Mouse (Mus musculus): ENCODE measurements at regions not wholly inside any gene's neighbourhood (a gene's known extent, or its start where the extent isn't known, plus 50 kb on each side); places are given as distances from the start of the nearest gene placed in this dataset.
A peak's percentile ranks its signal among the peaks of the same experiment; 100 is the strongest.

DNA sequence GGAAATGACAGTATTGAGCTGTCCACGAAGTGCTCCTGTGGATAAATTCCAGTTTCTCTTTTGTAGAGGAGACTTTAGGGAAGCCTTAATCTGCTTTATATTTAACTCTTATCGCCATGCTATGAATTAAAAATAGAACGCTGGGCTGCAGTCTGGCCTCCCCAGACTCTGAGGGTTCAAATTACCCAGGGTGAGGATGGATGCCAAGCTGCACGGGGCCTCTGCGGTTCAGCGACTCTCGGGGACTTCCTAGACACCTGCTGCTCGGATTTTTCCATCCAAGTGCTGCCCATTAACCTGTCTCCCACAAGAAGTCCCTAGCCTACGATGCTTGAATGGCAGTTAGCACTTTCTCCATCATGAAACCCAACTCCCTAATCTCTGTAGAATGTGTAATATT lies 189.3 kb upstream of the Jade1 start:
- H3K9ac ChIP-seq (replicated peaks; ENCODE audit: low read depth, low read length): no peak overlapping the region
- no peak overlapping the region for H3K27ac ChIP-seq (ENCODE audit: low read depth, low read length)
- ATAC-seq (ENCODE audit: low read depth): no peak
- no peaks in the 10 kb centered on the region for H3K4me1 ChIP-seq (ENCODE audit: control insufficient read depth, insufficient read depth, low read length)
- H3K36me3 ChIP-seq (ENCODE audit: control insufficient read depth, insufficient read depth, low read length): no peaks in the 10 kb centered on the region
- no peaks in the 10 kb centered on the region for H3K9me3 ChIP-seq (ENCODE audit: control insufficient read depth, low read length)
- no peak overlapping the region for H3K4me2 ChIP-seq (ENCODE audit: low read depth, low read length)
- no peaks in the 10 kb centered on the region for H3K27me3 ChIP-seq (ENCODE audit: control insufficient read depth, insufficient read depth, low read length)
- H3K4me3 ChIP-seq (ENCODE audit: low read depth, low read length): no peak overlapping the region
- 65% methylated on average over 9 of the region's 9 CpGs for WGBS

GRCm38 (mm10) chr3:41365145-41365830 lies 190.2 kb upstream of the Jade1 start:
- Histone ChIP-seq H3K27ac (ENCODE audit: low read depth, low read length) (no peak overlapping the region), H3K4me2 (ENCODE audit: low read depth, low read length) (no peak overlapping the region), H3K36me3 (ENCODE audit: control insufficient read depth, insufficient read depth, low read length) (no peaks in the 10 kb centered on the region), H3K4me3 (ENCODE audit: low read depth, low read length) (no peak overlapping the region), H3K9me3 (ENCODE audit: control insufficient read depth, low read length) (no peaks in the 10 kb centered on the region), H3K27me3 (ENCODE audit: control insufficient read depth, insufficient read depth, low read length) (no peaks in the 10 kb centered on the region), H3K9ac (replicated peaks; ENCODE audit: low read depth, low read length) (no peak overlapping the region), H3K4me1 (ENCODE audit: control insufficient read depth, insufficient read depth, low read length) (no peaks in the 10 kb centered on the region)
- WGBS: 84% methylated on average over 8 of the region's 8 CpGs
- no peak for ATAC-seq (ENCODE audit: low read depth)

DNA sequence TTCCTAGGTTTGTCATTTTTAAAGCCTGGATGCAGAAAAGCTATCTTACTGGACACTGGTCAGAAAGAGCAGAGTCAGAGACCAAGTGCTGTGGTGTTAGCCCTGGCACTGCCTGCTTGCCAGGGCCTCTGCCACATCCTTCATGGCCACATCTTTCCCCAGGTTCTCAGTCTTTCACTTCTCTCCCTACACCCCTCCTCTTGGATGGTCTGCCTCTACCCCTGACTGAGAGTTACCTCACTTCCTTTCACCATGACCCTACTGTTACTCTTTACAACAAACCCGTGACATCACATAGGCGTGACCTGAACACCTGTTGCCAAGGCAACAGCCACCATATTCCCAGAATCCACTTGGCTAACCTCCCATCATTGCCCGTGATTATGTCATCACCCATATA lies 191.6 kb upstream of the Jade1 start:
- H3K27ac ChIP-seq (ENCODE audit: low read depth, low read length): no peak overlapping the region
- 87% methylated on average over 3 of the region's 3 CpGs for WGBS
- no peaks in the 10 kb centered on the region for H3K36me3 ChIP-seq (ENCODE audit: control insufficient read depth, insufficient read depth, low read length)
- H3K9ac ChIP-seq (replicated peaks; ENCODE audit: low read depth, low read length): no peak overlapping the region
- ATAC-seq (ENCODE audit: low read depth): 0 out of 2 replicates have a peak, but pooled peaks have one; percentile 24
- H3K4me1 ChIP-seq (ENCODE audit: control insufficient read depth, insufficient read depth, low read length): no peaks in the 10 kb centered on the region
- H3K4me3 ChIP-seq (ENCODE audit: low read depth, low read length): no peak overlapping the region
- no peaks in the 10 kb centered on the region for H3K9me3 ChIP-seq (ENCODE audit: control insufficient read depth, low read length)
- H3K27me3 ChIP-seq (ENCODE audit: control insufficient read depth, insufficient read depth, low read length): no peaks in the 10 kb centered on the region
- no peak overlapping the region for H3K4me2 ChIP-seq (ENCODE audit: low read depth, low read length)

- no peaks in the 10 kb centered on the region for H3K27me3 ChIP-seq (ENCODE audit: control insufficient read depth, insufficient read depth, low read length)
- ATAC-seq (ENCODE audit: low read depth): peak; percentile 49; the same call in 1 of the 2 replicates
- H3K4me3 ChIP-seq (ENCODE audit: low read depth, low read length): no peak overlapping the region
- no peak overlapping the region for H3K27ac ChIP-seq (ENCODE audit: low read depth, low read length)
- no peaks in the 10 kb centered on the region for H3K4me1 ChIP-seq (ENCODE audit: control insufficient read depth, insufficient read depth, low read length)
- no peaks in the 10 kb centered on the region for H3K36me3 ChIP-seq (ENCODE audit: control insufficient read depth, insufficient read depth, low read length)
- H3K9ac ChIP-seq (replicated peaks; ENCODE audit: low read depth, low read length): no peak overlapping the region
- WGBS: 73% methylated on average over 5 of the region's 5 CpGs
- H3K9me3 ChIP-seq (ENCODE audit: control insufficient read depth, low read length): no peaks in the 10 kb centered on the region
- no peak overlapping the region for H3K4me2 ChIP-seq (ENCODE audit: low read depth, low read length)
Observed at GRCm38 (mm10) chr3:41360231-41360630, 195.3 kb upstream of the Jade1 start.

DNA sequence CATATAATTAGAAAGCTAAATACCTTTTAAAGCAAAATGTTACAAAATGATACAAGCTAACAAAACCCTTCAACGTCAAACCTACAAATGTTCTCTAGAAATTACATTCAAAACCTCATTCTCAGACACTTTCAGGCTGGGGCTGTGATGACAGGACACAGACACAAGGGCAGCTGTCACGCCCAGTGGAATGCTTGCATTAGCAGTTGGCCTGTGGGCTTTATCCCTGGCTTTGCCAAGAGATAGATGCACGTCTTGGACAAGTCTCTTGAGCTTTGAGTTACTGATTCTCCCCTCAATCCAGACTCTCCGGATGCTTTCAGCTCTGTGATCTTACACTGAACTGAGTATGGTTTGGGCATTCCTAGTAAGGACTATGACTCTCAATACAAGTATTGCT lies 196.1 kb upstream of the Jade1 start:
- H3K9me3 ChIP-seq (ENCODE audit: control insufficient read depth, low read length): no peaks in the 10 kb centered on the region
- no peak for ATAC-seq (ENCODE audit: low read depth)
- H3K4me3 ChIP-seq (ENCODE audit: low read depth, low read length): no peak overlapping the region
- H3K36me3 ChIP-seq (ENCODE audit: control insufficient read depth, insufficient read depth, low read length): no peaks in the 10 kb centered on the region
- no peak overlapping the region for H3K27ac ChIP-seq (ENCODE audit: low read depth, low read length)
- no peak overlapping the region for H3K9ac ChIP-seq (replicated peaks; ENCODE audit: low read depth, low read length)
- no peaks in the 10 kb centered on the region for H3K4me1 ChIP-seq (ENCODE audit: control insufficient read depth, insufficient read depth, low read length)
- WGBS: 84% methylated on average over 4 of the region's 4 CpGs
- H3K27me3 ChIP-seq (ENCODE audit: control insufficient read depth, insufficient read depth, low read length): no peaks in the 10 kb centered on the region
- no peak overlapping the region for H3K4me2 ChIP-seq (ENCODE audit: low read depth, low read length)

DNA sequence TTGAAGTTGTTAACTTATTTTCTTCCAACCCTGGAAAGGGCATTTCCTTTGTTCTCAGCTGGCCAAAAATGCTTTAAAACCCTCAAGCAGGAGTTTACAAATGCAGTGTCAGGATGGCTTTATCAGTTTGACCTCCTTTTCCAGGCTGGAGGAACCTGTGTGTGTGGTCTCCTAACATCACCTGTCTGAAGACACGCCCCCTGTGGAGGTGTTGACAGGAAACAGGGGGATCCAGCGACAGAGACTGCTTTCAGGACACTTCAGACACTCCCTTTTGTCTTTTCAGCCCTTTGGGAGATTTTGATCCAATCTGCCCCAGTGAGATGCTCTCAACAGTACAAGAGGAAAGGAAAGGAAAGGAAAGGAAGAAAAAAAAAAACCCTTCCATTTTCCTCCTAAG lies 202.5 kb upstream of the Jade1 start:
- Histone ChIP-seq H3K27ac (ENCODE audit: low read depth, low read length) (no peak overlapping the region), H3K4me2 (ENCODE audit: low read depth, low read length) (no peak overlapping the region), H3K4me1 (ENCODE audit: control insufficient read depth, insufficient read depth, low read length) (no peaks in the 10 kb centered on the region), H3K36me3 (ENCODE audit: control insufficient read depth, insufficient read depth, low read length) (no peaks in the 10 kb centered on the region), H3K27me3 (ENCODE audit: control insufficient read depth, insufficient read depth, low read length) (no peaks in the 10 kb centered on the region), H3K4me3 (ENCODE audit: low read depth, low read length) (no peak overlapping the region), H3K9ac (replicated peaks; ENCODE audit: low read depth, low read length) (no peak overlapping the region), H3K9me3 (ENCODE audit: control insufficient read depth, low read length) (no peaks in the 10 kb centered on the region)
- 17% methylated on average over 2 of the region's 2 CpGs for WGBS
- ATAC-seq (ENCODE audit: low read depth): no peak

GRCm38 (mm10) chr3:41351786-41352185 lies 203.7 kb upstream of the Jade1 start:
- H3K4me3 ChIP-seq (ENCODE audit: low read depth, low read length): no peak overlapping the region
- no peak overlapping the region for H3K9ac ChIP-seq (replicated peaks; ENCODE audit: low read depth, low read length)
- no peaks in the 10 kb centered on the region for H3K36me3 ChIP-seq (ENCODE audit: control insufficient read depth, insufficient read depth, low read length)
- no peak for ATAC-seq (ENCODE audit: low read depth)
- no peaks in the 10 kb centered on the region for H3K9me3 ChIP-seq (ENCODE audit: control insufficient read depth, low read length)
- no peak overlapping the region for H3K4me2 ChIP-seq (ENCODE audit: low read depth, low read length)
- 87% methylated on average over 4 of the region's 4 CpGs for WGBS
- no peak overlapping the region for H3K27ac ChIP-seq (ENCODE audit: low read depth, low read length)
- no peaks in the 10 kb centered on the region for H3K4me1 ChIP-seq (ENCODE audit: control insufficient read depth, insufficient read depth, low read length)
- H3K27me3 ChIP-seq (ENCODE audit: control insufficient read depth, insufficient read depth, low read length): no peaks in the 10 kb centered on the region

DNA sequence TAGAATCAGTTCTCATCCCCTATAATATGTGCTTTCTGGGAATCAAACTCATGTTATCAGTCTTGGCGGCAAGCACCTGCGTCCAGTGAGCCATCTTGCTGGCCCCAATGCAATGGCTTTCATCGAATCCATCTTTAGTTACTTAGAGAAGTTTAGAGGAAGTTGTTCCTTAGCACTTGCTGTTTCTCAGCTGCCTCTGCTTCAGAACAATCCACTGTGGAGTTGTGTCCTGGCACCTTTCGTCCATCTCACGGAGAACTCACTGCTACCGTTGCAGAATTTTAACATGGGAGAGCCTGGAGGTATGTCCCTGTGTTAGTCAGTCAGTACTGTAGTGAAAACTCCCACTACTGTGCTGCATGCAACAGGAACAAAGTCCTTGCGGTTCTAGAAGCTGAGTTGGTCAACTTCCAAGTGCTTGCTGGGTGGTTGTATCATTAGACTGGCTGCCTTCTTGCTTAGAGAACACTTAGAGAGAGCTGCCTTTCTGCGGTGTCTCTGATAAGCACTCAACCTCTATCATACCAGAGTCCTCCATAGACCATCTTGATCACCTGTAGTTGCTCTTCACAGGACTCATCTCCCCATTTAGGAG lies 204.3 kb upstream of the Jade1 start:
- 93% methylated on average over 8 of the region's 8 CpGs for WGBS
- no peak for ATAC-seq (ENCODE audit: low read depth)

DNA sequence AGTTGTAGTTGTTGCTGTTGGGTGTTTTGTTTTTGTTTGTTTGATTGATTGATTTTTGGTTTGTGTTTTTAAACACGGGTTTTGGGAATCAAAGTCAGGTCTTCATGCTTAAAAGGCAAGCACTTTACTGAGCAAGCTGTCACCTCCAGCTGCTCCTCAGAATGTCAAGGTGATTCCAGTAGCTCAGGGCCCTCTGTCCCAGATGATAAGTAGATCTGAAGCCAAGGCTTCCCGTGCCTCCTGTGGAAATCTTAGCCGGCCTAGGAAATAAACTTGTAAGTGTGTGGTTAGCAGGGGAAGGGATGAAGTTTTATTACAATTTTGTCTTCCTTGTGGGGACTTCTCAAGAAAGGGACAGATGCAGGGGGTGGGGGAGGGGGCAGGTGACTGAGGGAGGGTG lies 205.2 kb upstream of the Jade1 start:
- Histone ChIP-seq H3K27me3 (ENCODE audit: control insufficient read depth, insufficient read depth, low read length) (no peaks in the 10 kb centered on the region), H3K4me3 (ENCODE audit: low read depth, low read length) (no peak overlapping the region), H3K4me1 (ENCODE audit: control insufficient read depth, insufficient read depth, low read length) (no peaks in the 10 kb centered on the region), H3K9me3 (ENCODE audit: control insufficient read depth, low read length) (no peaks in the 10 kb centered on the region), H3K27ac (ENCODE audit: low read depth, low read length) (no peak overlapping the region), H3K9ac (replicated peaks; ENCODE audit: low read depth, low read length) (no peak overlapping the region), H3K36me3 (ENCODE audit: control insufficient read depth, insufficient read depth, low read length) (no peaks in the 10 kb centered on the region), H3K4me2 (ENCODE audit: low read depth, low read length) (no peak overlapping the region)
- ATAC-seq (ENCODE audit: low read depth): no peak
- WGBS: 90% methylated on average over 3 of the region's 3 CpGs

More for the DNA sequence above, 204.3 kb upstream of the Jade1 start:
- H3K9ac ChIP-seq (replicated peaks; ENCODE audit: low read depth, low read length): no peak overlapping the region
- H3K4me3 ChIP-seq (ENCODE audit: low read depth, low read length): no peak overlapping the region
- no peak overlapping the region for H3K27ac ChIP-seq (ENCODE audit: low read depth, low read length)
- no peak overlapping the region for H3K4me2 ChIP-seq (ENCODE audit: low read depth, low read length)
- H3K9me3 ChIP-seq (ENCODE audit: control insufficient read depth, low read length): no peaks in the 10 kb centered on the region
- H3K27me3 ChIP-seq (ENCODE audit: control insufficient read depth, insufficient read depth, low read length): no peaks in the 10 kb centered on the region
- no peaks in the 10 kb centered on the region for H3K36me3 ChIP-seq (ENCODE audit: control insufficient read depth, insufficient read depth, low read length)
- no peaks in the 10 kb centered on the region for H3K4me1 ChIP-seq (ENCODE audit: control insufficient read depth, insufficient read depth, low read length)
